Mouse (Mus musculus) heart, embryonic 12.5 days (tissue): ENCODE results near the gene Mapk8ip3. TPM values are rescaled to one million over a fixed set of nuclear protein-coding genes. Genes with fewer than 3 reads are reported as not detected.

Experiments used
- ATAC-seq: fragments of 200-750 bp; cut with Nextera tagmentation; 2 replicates; pipeline ENCODE4 v1.8.0; 2017; ENCODE audit warnings: moderate TSS enrichment, moderate library complexity; ENCODE audit not compliant: insufficient number of reproducible peaks, low FRiP score
- H3K27ac ChIP-seq: fragments of 300-500 bp; sonication (generic); 2 replicates; pipeline ENCODE4 v1.5.1; 2016; ENCODE audit warnings: mild to moderate bottlenecking, moderate library complexity; ENCODE audit not compliant: poor library complexity, severe bottlenecking
- H3K27me3 ChIP-seq: fragments of 300-500 bp; sonication (generic); replicated peaks from 2 replicates; pipeline ENCODE4 v1.6.1; 2016; ENCODE audit warnings: mild to moderate bottlenecking, moderate library complexity
- H3K36me3 ChIP-seq: fragments of 300-500 bp; sonication (generic); 2 replicates; pipeline ENCODE4 v1.6.1; 2016; ENCODE audit warnings: mild to moderate bottlenecking, moderate library complexity
- H3K4me1 ChIP-seq: fragments of 300-500 bp; sonication (generic); replicated peaks from 2 replicates; pipeline ENCODE4 v1.6.1; 2016; ENCODE audit warnings: mild to moderate bottlenecking
- H3K4me2 ChIP-seq: fragments of 300-500 bp; sonication (generic); 2 replicates; pipeline ENCODE4 v1.6.1; 2016; ENCODE audit warnings: mild to moderate bottlenecking, moderate library complexity
- H3K4me3 ChIP-seq: fragments of 300-500 bp; sonication (generic); 2 replicates; pipeline ENCODE4 v1.5.1; 2016; ENCODE audit warnings: mild to moderate bottlenecking
- H3K9ac ChIP-seq: fragments of 300-500 bp; sonication (generic); 2 replicates; pipeline ENCODE4 v1.6.1; 2016; ENCODE audit warnings: mild to moderate bottlenecking, moderate library complexity
- H3K9me3 ChIP-seq: fragments of 300-500 bp; sonication (generic); replicated peaks from 2 replicates; pipeline ENCODE4 v1.6.1; 2016; ENCODE audit warnings: mild to moderate bottlenecking, moderate library complexity
- WGBS: fragments of 180-500 bp; shearing (Covaris S2); methylation state at CpG from one replicate; pipeline ENCODE4 v1.1.7; 2016; 5-methylcytosine and 5-hydroxymethylcytosine counted together
- polyA plus RNA-seq: library from polyadenylated mRNA; unstranded; fragments of >200 nt; fragmentation: Nextera tagmentation; extraction: Ambion mirVana; gene quantifications from 2 replicates; pipeline ENCODE4 v1.2.1, GENCODE M21; 2016

Gene Mapk8ip3
- polyA plus RNA-seq, 1 experiment from 2014 or later = 38.4 TPM

- Histone ChIP-seq H3K4me1 (peaks cover 13% of the 10 kb centered on the region), H3K4me3 (no peak overlapping the region), H3K9ac (no peak overlapping the region), H3K27ac (no peak overlapping the region), H3K9me3 (no peaks in the 10 kb centered on the region), H3K36me3 (no peaks in the 10 kb centered on the region), H3K27me3 (peaks cover 18% of the 10 kb centered on the region), H3K4me2 (peak overlapping the region; percentile 19)
- no peak for ATAC-seq
- 45% methylated on average over 9 of the region's 9 CpGs for WGBS
Measured at GRCm38 (mm10) chr17:24844525-24844924, 92.3 kb downstream of the Mapk8ip3 start.

GRCm38 (mm10) chr17:24842631-24843030 lies 94.1 kb downstream of the Mapk8ip3 start:
- Histone ChIP-seq H3K27ac (no peak overlapping the region), H3K36me3 (no peaks in the 10 kb centered on the region), H3K4me1 (peaks cover 8% of the 10 kb centered on the region), H3K9ac (no peak overlapping the region), H3K27me3 (peaks cover 27% of the 10 kb centered on the region), H3K4me2 (no peak overlapping the region), H3K9me3 (no peaks in the 10 kb centered on the region), H3K4me3 (no peak overlapping the region)
- 47% methylated on average over 2 of the region's 2 CpGs for WGBS
- ATAC-seq = no peak

Other genes with a start within 250 kb of the Mapk8ip3 start
- 0.68 and 1.0 TPM in 2 replicates for gene Syngr3, start 247.0 kb downstream of the Mapk8ip3 start, polyA plus RNA-seq
- gene Gfer, start 240.8 kb downstream of the Mapk8ip3 start, polyA plus RNA-seq = 34.0 and 37.8 TPM in 2 replicates
- gene Noxo1, start 240.7 kb downstream of the Mapk8ip3 start, polyA plus RNA-seq = 1.3 and 1.8 TPM in 2 replicates
- 45.9 and 49.5 TPM in 2 replicates for gene Tbl3, start 229.3 kb downstream of the Mapk8ip3 start, polyA plus RNA-seq
- gene Rnf151, start 218.9 kb downstream of the Mapk8ip3 start, polyA plus RNA-seq = not detected in 2 replicates
- 810 and 828 TPM in 2 replicates for gene Rps2, start 218.9 kb downstream of the Mapk8ip3 start, polyA plus RNA-seq
- gene Ndufb10, start 212.5 kb downstream of the Mapk8ip3 start, polyA plus RNA-seq = 351 and 363 TPM in 2 replicates
- 0.34 and 0.76 TPM in 2 replicates for gene Rpl3l, start 209.2 kb downstream of the Mapk8ip3 start, polyA plus RNA-seq
- 17.3 and 18.2 TPM in 2 replicates for gene Msrb1, start 200.3 kb downstream of the Mapk8ip3 start, polyA plus RNA-seq
- 0.72 TPM in 1 of 2 replicates, not detected in the other for gene Hs3st6, start 184.0 kb downstream of the Mapk8ip3 start, polyA plus RNA-seq
- not detected in 2 replicates for gene Meiob, start 132.7 kb downstream of the Mapk8ip3 start, polyA plus RNA-seq
- 39.9 and 41.2 TPM in 2 replicates for gene Hagh, start 96.8 kb downstream of the Mapk8ip3 start, polyA plus RNA-seq
- gene Fahd1, start 86.6 kb downstream of the Mapk8ip3 start, polyA plus RNA-seq = 36.5 TPM in 2 replicates
- 0.12 and 0.24 TPM in 2 replicates for gene Igfals, start 71.0 kb downstream of the Mapk8ip3 start, polyA plus RNA-seq
- gene Nubp2, start 50.6 kb downstream of the Mapk8ip3 start, polyA plus RNA-seq = 31.9 and 33.1 TPM in 2 replicates
- gene Spsb3, start 50.3 kb downstream of the Mapk8ip3 start, polyA plus RNA-seq = 25.7 and 28.3 TPM in 2 replicates
- 25.4 and 27.2 TPM in 2 replicates for gene Eme2, start 41.9 kb downstream of the Mapk8ip3 start, polyA plus RNA-seq
- 91.1 and 94.9 TPM in 2 replicates for gene Mrps34, start 41.9 kb downstream of the Mapk8ip3 start, polyA plus RNA-seq
- gene Nme3, start 40.5 kb downstream of the Mapk8ip3 start, polyA plus RNA-seq = 34.5 and 36.5 TPM in 2 replicates
- 140 and 144 TPM in 2 replicates for gene Jpt2, start 23.7 kb upstream of the Mapk8ip3 start, polyA plus RNA-seq
- gene Cramp1l, start 78.8 kb upstream of the Mapk8ip3 start, polyA plus RNA-seq = 8.5 and 10.1 TPM in 2 replicates
- 14.4 and 14.8 TPM in 2 replicates for gene Ift140, start 79.1 kb upstream of the Mapk8ip3 start, polyA plus RNA-seq
- 16.3 and 20.4 TPM in 2 replicates for gene Tmem204, start 146.6 kb upstream of the Mapk8ip3 start, polyA plus RNA-seq
- 23.5 and 30.7 TPM in 2 replicates for gene Telo2, start 179.0 kb upstream of the Mapk8ip3 start, polyA plus RNA-seq
- 0.27 TPM in 1 of 2 replicates, not detected in the other for gene Ptx4, start 183.8 kb upstream of the Mapk8ip3 start, polyA plus RNA-seq
- gene Clcn7, start 196.4 kb upstream of the Mapk8ip3 start, polyA plus RNA-seq = 19.5 and 21.1 TPM in 2 replicates
- gene Ccdc154, start 225.5 kb upstream of the Mapk8ip3 start, polyA plus RNA-seq = not detected in 2 replicates
- gene Gm38655, start 238.5 kb upstream of the Mapk8ip3 start, polyA plus RNA-seq = not detected in 2 replicates
- gene BC003965, start 247.6 kb upstream of the Mapk8ip3 start, polyA plus RNA-seq = 25.1 and 25.9 TPM in 2 replicates